Mouse (Mus musculus) stomach, embryonic 14.5 days (tissue): ENCODE results near the gene Mgat4a. TPM values are rescaled to one million over a fixed set of nuclear protein-coding genes. Genes with fewer than 3 reads are reported as not detected.

Experiments
- ATAC-seq: fragments of 200-750 bp; cut with Nextera tagmentation; 2 replicates; pipeline ENCODE4 v1.8.0; 2017; ENCODE audit warnings: low read depth, moderate TSS enrichment; ENCODE audit not compliant: insufficient number of reproducible peaks, insufficient read depth, low FRiP score
- H3K27ac ChIP-seq: fragments of 300-500 bp; sonication (generic); 2 replicates; pipeline ENCODE4 v1.5.1; 2014; ENCODE audit warnings: mild to moderate bottlenecking, low read length, moderate library complexity, mixed read lengths
- H3K27me3 ChIP-seq: fragments of 300-500 bp; sonication (generic); 2 replicates; pipeline ENCODE4 v1.6.1; 2014; ENCODE audit warnings: low read length, control low read depth, mixed read lengths; ENCODE audit not compliant: control insufficient read depth, insufficient read depth
- H3K36me3 ChIP-seq: fragments of 300-500 bp; sonication (generic); 2 replicates; pipeline ENCODE4 v1.6.1; 2014; ENCODE audit warnings: mild to moderate bottlenecking, control low read depth, low read length, moderate library complexity, mixed read lengths; ENCODE audit not compliant: control insufficient read depth, insufficient read depth
- H3K4me1 ChIP-seq: fragments of 300-500 bp; sonication (generic); 2 replicates; pipeline ENCODE4 v1.6.1; 2014; ENCODE audit warnings: low read length, control low read depth, mixed read lengths; ENCODE audit not compliant: control insufficient read depth, insufficient read depth
- H3K4me2 ChIP-seq: fragments of 300-500 bp; sonication (generic); replicated peaks from 2 replicates; pipeline ENCODE4 v1.6.1; 2014; ENCODE audit warnings: low read depth, low read length, control low read depth
- H3K4me3 ChIP-seq: fragments of 300-500 bp; sonication (generic); 2 replicates; pipeline ENCODE4 v1.5.1; 2014; ENCODE audit warnings: low read depth, low read length, control low read depth
- H3K9ac ChIP-seq: fragments of 300-500 bp; sonication (generic); replicated peaks from 2 replicates; pipeline ENCODE4 v1.6.1; 2014; ENCODE audit warnings: low read depth, mild to moderate bottlenecking, control low read depth, low read length, moderate library complexity, mixed read lengths
- H3K9me3 ChIP-seq: fragments of 300-500 bp; sonication (generic); 2 replicates; pipeline ENCODE4 v1.6.1; 2016; ENCODE audit warnings: low read depth, low read length, control low read depth; ENCODE audit not compliant: control insufficient read depth
- WGBS: fragments of 180-500 bp; shearing (Covaris S2); extraction: QIAGEN DNeasy Blood & Tissue Kit; methylation state at CpG from one replicate; pipeline ENCODE4 v1.1.7; 2014; 5-methylcytosine and 5-hydroxymethylcytosine counted together
- polyA plus RNA-seq: library from polyadenylated mRNA; unstranded; fragments of >200 nt; fragmentation: Nextera tagmentation; extraction: Ambion mirVana; gene quantifications from 2 replicates; pipeline ENCODE4 v1.2.1, GENCODE M21; 2014

Gene Mgat4a
- polyA plus RNA-seq, result 16.4 and 18.6 TPM in 2 replicates

DNA sequence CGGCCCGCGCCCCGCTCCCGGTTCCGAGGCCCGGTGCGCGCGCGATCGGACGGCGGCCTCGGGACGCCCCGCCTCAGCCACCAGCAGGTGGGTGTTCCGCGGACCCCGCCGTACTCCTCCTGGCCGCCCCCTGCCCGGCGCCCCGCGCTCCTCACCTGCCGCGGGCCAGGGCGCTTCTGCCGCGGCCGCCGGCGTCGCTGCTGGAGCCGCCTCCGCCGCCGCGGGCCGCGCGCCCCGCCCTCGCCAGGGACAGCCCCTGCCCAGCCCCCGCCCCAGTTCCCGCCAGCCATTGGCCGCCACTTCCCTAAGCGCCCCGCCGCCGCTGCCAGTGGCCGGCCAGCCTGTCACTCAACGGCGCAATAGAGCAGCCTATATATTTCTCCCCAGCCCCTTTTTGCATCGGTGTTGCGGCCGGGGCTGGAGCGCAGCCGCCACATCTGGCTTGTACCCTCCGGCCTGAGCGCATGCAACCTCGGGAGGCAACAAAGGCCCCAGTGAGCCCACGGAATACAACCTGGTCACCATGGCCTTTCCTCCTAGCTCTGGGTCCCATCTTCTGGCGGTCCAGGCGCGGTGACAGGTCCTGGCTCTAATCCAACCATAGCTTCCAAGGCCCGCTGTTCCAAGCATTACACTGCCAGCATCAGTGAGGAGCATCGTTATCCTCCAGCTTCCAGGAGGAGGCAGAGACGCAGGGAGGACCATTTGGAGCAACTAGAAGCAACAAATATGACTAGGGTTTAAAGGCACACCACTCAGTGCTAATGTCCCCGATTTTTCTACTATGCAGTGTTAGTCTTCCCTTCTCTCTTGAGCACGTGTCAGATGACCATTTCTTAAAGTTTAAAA, at the start of gene Mgat4a:
Gene Mgat4a, minus strand, starts transcription at position 207 of the 849 bp plus-strand sequence.
- Histone ChIP-seq H3K4me1 (no peaks in the 10 kb centered on the region), H3K36me3 (no peaks in the 10 kb centered on the region), H3K27me3 (no peaks in the 10 kb centered on the region), H3K27ac (peak within 1 kb of the TSS; percentile 27; the same call in 1 of the 2 replicates), H3K4me2 (peak within 1 kb of the TSS; percentile 95), H3K9ac (peak within 1 kb of the TSS; percentile 64), H3K4me3 (peak within 1 kb of the TSS; percentile 74), H3K9me3 (no peaks in the 10 kb centered on the region)
- peak; percentile 98 for ATAC-seq
- 1% methylated on average over 57 of the region's 72 CpGs for WGBS

DNA sequence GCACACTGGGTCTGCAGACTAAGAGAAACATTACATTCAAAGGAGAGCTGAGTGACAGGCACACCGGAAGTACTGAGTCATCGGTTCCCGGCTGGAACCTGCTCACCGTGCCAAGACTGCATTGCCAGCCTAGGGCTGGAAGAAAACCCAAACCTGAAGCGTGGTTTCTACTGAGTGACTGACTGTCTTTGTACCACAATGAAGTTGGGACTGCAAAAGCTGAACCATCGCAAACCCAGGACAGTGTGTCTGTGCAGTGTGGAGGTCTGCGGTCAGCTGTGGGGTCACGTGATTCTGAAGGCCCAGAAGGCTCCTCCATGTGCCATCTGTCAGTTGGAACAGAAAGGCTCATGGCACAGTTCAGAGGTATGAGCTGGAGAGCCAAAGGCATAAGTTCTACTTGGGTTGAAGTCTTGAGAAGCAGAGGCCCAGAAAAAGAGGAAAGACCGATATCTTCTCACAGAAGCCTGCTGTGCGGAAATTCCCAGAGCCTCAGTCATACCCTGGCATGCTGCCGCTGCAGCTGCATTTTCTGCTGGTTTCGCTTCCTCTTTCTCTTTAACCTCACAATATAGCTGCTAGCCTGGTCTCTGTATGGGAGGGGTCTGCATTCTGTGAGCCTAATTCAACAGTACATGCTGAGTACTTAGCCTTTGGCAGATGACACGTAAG, 45.1 kb upstream of the Mgat4a start:
- WGBS, result 78% methylated on average over 13 of the region's 13 CpGs
- Histone ChIP-seq H3K9ac (no peak overlapping the region), H3K36me3 (no peaks in the 10 kb centered on the region), H3K27ac (peak overlapping the region; percentile 29; the same call in 1 of the 2 replicates), H3K4me2 (no peak overlapping the region), H3K9me3 (no peaks in the 10 kb centered on the region), H3K27me3 (no peaks in the 10 kb centered on the region), H3K4me3 (no peak overlapping the region), H3K4me1 (peaks cover 9% of the 10 kb centered on the region; the same call in 1 of the 2 replicates)
- no peak for ATAC-seq

DNA sequence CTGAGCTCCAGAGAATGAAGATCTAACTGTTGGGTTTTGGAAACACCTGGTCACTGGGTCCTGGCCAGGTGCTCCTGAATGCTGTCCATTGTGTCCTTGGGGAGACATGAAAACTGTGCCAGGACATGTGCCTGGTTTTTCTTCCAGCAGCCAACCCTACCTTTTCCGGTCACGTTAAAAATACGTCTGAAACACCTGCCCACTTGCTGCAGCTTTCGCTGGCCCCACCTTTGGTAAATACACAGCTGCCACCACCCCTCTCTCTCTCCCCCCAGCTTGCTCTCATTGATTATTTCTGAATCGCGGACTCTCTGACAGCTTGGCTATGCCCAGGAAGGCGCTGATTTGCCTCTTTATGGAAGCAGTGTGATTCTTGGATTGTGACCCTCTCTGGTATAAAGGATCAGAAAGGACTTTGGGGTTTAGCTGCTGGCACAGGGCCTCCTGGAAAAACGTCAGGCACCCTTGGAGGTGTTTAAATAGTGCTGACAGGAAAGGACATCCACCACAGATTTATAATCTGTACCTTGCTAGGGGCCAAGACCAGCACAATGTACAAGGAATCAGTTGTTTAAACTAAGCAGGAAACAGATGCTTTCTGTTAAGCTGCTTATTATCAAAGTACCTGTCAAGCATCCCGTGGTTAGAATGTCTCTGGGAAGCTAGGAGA, 43.1 kb upstream of the Mgat4a start:
- peak overlapping the region; percentile 69 for H3K27ac ChIP-seq
- no peak overlapping the region for H3K4me3 ChIP-seq
- peak overlapping the region; percentile 3; the same call in 1 of the 2 replicates for H3K4me2 ChIP-seq
- no peak overlapping the region for H3K9ac ChIP-seq
- peak; percentile 77 for ATAC-seq
- peaks cover 9% of the 10 kb centered on the region; the same call in 1 of the 2 replicates for H3K4me1 ChIP-seq
- 25% methylated on average over 9 of the region's 9 CpGs for WGBS
- H3K27me3 ChIP-seq, result no peaks in the 10 kb centered on the region
- H3K36me3 ChIP-seq, result no peaks in the 10 kb centered on the region
- no peaks in the 10 kb centered on the region for H3K9me3 ChIP-seq

DNA sequence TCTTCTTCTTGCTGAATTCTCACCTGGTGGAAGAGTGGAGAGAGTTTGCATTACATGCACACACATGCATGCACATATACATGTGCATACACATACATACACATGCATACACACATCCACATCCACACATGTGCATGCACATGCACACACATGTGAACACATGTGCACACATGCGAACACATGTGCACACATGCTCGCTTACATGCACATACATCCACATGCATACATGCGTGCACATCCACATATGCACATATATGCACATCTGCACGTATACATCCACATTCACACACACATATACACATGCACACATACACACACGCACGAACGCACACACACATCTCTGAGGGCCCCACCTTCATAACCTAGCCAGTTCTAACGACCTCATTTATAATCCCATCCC, 42.4 kb upstream of the Mgat4a start:
- peaks cover 9% of the 10 kb centered on the region; the same call in 1 of the 2 replicates for H3K4me1 ChIP-seq
- no peaks in the 10 kb centered on the region for H3K36me3 ChIP-seq
- H3K27me3 ChIP-seq, result no peaks in the 10 kb centered on the region
- 81% methylated on average over 8 of the region's 8 CpGs for WGBS
- H3K9me3 ChIP-seq, result no peaks in the 10 kb centered on the region
- ATAC-seq, result no peak
- H3K4me3 ChIP-seq, result no peak overlapping the region
- H3K4me2 ChIP-seq, result no peak overlapping the region
- H3K9ac ChIP-seq, result no peak overlapping the region
- H3K27ac ChIP-seq, result peak overlapping the region; percentile 69

DNA sequence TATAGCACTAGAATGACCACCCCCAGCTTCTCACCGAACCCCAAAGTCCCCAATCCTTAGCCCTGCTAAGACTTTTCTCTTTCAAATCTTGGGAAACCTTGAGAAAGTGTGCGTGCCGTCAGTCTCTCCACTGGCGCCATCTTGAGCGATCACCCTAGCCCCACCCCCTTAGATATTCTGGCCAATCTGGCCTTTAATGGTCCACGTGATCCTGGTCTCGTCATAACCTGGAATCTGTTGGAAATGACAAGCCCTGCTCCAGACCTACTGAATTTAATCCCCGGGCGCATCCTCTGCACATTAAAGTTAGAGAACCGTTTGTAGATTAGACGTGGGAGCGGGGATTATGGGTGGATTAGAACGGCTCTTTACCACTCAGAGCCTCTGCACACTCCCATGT, 38.9 kb upstream of the Mgat4a start:
- 92% methylated on average over 13 of the region's 13 CpGs for WGBS
- Histone ChIP-seq H3K4me2 (no peak overlapping the region), H3K27me3 (no peaks in the 10 kb centered on the region), H3K9ac (no peak overlapping the region), H3K9me3 (no peaks in the 10 kb centered on the region), H3K36me3 (no peaks in the 10 kb centered on the region), H3K4me1 (0 out of 2 replicates have a peak, but pooled peaks cover 9% of the 10 kb centered on the region), H3K27ac (no peak overlapping the region), H3K4me3 (no peak overlapping the region)
- no peak for ATAC-seq

DNA sequence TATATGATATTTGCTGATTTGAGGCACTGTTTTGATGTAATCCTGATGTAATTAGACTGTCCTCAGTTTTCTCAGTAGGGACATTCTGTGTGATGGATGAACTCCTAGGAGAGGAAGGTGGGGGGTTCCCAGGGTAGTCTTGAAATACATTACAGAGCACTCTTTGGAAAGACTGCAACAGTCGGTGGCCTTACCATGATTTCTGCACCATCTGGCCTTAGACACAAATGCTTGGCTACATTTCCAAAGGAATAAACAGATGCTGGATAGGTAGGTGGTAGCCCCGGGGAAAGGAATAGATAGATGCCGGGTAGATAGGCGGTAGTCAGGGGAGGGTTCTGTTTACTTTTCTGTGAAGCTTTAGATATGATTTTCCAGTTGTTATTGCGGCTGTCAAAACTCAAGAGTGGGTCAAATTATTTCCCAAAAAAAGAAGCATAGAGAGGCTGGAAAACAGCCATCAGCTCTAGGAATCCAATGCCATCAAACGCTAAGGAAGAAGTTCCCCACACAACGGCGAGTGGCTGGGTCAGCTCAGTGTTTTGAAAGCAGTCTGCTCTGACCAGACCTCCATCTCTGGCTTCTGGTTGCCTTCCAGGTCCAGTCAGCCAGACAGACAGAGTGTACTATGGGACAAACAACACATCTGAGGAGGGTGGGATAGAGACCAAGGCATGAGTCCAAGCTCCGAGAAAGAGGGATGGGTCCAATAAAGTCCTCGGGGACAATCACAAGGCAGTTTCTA, 31.9 kb upstream of the Mgat4a start:
- WGBS, result 55% methylated on average over 10 of the region's 10 CpGs
- ATAC-seq, result no peak
- Histone ChIP-seq H3K9ac (no peak overlapping the region), H3K27me3 (no peaks in the 10 kb centered on the region), H3K4me3 (no peak overlapping the region), H3K36me3 (no peaks in the 10 kb centered on the region), H3K9me3 (no peaks in the 10 kb centered on the region), H3K27ac (no peak overlapping the region), H3K4me1 (no peaks in the 10 kb centered on the region), H3K4me2 (no peak overlapping the region)

DNA sequence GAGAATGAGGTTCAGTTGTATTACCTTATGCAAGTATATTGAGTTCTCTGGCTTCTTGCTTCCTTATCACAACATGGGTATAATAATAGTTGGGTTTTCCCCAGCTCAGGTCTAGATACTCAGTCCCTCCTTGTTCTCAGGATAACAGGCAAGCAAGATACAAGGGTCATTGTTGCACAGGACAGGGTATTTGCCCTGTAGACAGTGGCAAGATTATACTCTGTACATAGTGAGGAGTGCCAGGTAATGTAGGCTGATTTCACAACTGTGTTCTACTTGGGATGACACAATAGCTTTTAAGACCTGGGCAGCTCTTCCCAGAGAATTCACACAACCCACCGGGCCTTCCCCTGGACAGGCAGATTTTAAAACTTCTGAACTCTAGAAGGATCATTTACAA, 27.6 kb upstream of the Mgat4a start:
- no peak overlapping the region for H3K4me3 ChIP-seq
- no peak overlapping the region for H3K27ac ChIP-seq
- WGBS, result 78% methylated on average over 1 of the region's 1 CpGs
- H3K9ac ChIP-seq, result no peak overlapping the region
- H3K9me3 ChIP-seq, result no peaks in the 10 kb centered on the region
- H3K4me2 ChIP-seq, result no peak overlapping the region
- ATAC-seq, result no peak
- no peaks in the 10 kb centered on the region for H3K4me1 ChIP-seq
- no peaks in the 10 kb centered on the region for H3K27me3 ChIP-seq
- H3K36me3 ChIP-seq, result no peaks in the 10 kb centered on the region

DNA sequence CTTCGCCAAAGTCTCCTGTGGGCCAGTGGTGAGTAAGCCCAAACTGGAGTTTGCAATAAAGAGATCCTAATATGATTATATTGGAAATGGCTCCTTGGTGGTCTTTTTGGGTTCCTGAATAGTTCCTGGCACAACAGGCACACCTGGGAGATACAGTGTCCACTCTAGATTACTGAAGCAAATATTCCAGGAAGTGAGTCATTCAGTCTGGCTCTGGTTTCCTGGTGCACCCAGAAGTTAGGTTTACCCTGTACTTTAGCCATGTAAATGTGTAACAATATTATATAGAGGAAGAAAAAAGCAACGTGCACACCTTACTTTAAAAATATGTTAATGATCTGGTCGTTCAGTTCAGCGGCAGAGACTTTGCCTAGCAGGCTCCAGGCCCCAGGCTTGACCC, 25.9 kb upstream of the Mgat4a start:
- Histone ChIP-seq H3K4me3 (no peak overlapping the region), H3K27me3 (no peaks in the 10 kb centered on the region), H3K4me1 (no peaks in the 10 kb centered on the region), H3K36me3 (no peaks in the 10 kb centered on the region), H3K4me2 (no peak overlapping the region), H3K9ac (no peak overlapping the region), H3K9me3 (no peaks in the 10 kb centered on the region), H3K27ac (no peak overlapping the region)
- ATAC-seq, result no peak
- 66% methylated on average over 4 of the region's 4 CpGs for WGBS
